Mouse (Mus musculus): Measurements from ENCODE around the gene H2afy2. TPM values are rescaled to one million over a fixed set of nuclear protein-coding genes. Genes with fewer than 3 reads are reported as not detected.

The H2afy2 gene
- polyA plus RNA-seq, 1 experiment from 2014 or later: 62.0 TPM

- no peaks in the 10 kb centered on the region for H3K27me3 ChIP-seq (ENCODE audit: control insufficient read depth, insufficient read depth, low read length)
- WGBS (ENCODE audit: insufficient replicate concordance): 69% methylated on average over 4 of the region's 4 CpGs
- H3K9me3 ChIP-seq (replicated peaks; ENCODE audit: control insufficient read depth, low read length): no peaks in the 10 kb centered on the region
- H3K4me1 ChIP-seq (ENCODE audit: control insufficient read depth, insufficient read depth, low read length): peaks cover 10% of the 10 kb centered on the region
- ATAC-seq (replicated peaks; ENCODE audit: insufficient number of reproducible peaks, low FRiP score, low TSS enrichment): no peak
- H3K36me3 ChIP-seq (ENCODE audit: control insufficient read depth, insufficient read depth, low read length): peaks cover 19% of the 10 kb centered on the region
- H3K27ac ChIP-seq (ENCODE audit: low read depth, low read length): no peak overlapping the region
- no peak overlapping the region for H3K4me2 ChIP-seq
- no peak overlapping the region for H3K9ac ChIP-seq (ENCODE audit: low read depth, low read length)
- H3K4me3 ChIP-seq (ENCODE audit: low read depth, low read length): no peak overlapping the region
Observed at GRCm38 (mm10) chr10:61693563-61693962, 90.4 kb downstream of the H2afy2 start.

- Histone ChIP-seq H3K4me3 (ENCODE audit: low read depth, low read length) (no peak overlapping the region), H3K27ac (ENCODE audit: low read depth, low read length) (no peak overlapping the region), H3K9ac (ENCODE audit: low read depth, low read length) (no peak overlapping the region), H3K9me3 (replicated peaks; ENCODE audit: control insufficient read depth, low read length) (no peaks in the 10 kb centered on the region), H3K27me3 (ENCODE audit: control insufficient read depth, insufficient read depth, low read length) (no peaks in the 10 kb centered on the region), H3K4me2 (no peak overlapping the region), H3K36me3 (ENCODE audit: control insufficient read depth, insufficient read depth, low read length) (peaks cover 33% of the 10 kb centered on the region), H3K4me1 (ENCODE audit: control insufficient read depth, insufficient read depth, low read length) (no peaks in the 10 kb centered on the region)
- ATAC-seq (replicated peaks; ENCODE audit: insufficient number of reproducible peaks, low FRiP score, low TSS enrichment): no peak
- 77% methylated on average over 8 of the region's 8 CpGs for WGBS (ENCODE audit: insufficient replicate concordance)
Observed at GRCm38 (mm10) chr10:61689405-61689804, 94.5 kb downstream of the H2afy2 start.

Small RNAs within 50 kb of the gene (microRNA-seq; reads per million reads assigned to microRNA genes)
- gene Mir5108 (ENCODE audit: borderline number of aligned reads): not detected

Other genes starting within 250 kb of the H2afy2 start
- 0.13 and 0.15 TPM in 2 replicates for gene Npffr1, start 188.7 kb downstream of the H2afy2 start, polyA plus RNA-seq (2014; fragmentation: Nextera tagmentation; extraction: Ambion mirVana)
- 158 and 160 TPM in 2 replicates for gene Ppa1, start 135.6 kb downstream of the H2afy2 start, polyA plus RNA-seq (2014; fragmentation: Nextera tagmentation; extraction: Ambion mirVana)
- gene Sar1a, start 103.8 kb downstream of the H2afy2 start, polyA plus RNA-seq (2014; fragmentation: Nextera tagmentation; extraction: Ambion mirVana): 182 and 200 TPM in 2 replicates
- 24.5 and 25.1 TPM in 2 replicates for gene Tysnd1, start 88.6 kb downstream of the H2afy2 start, polyA plus RNA-seq (2014; fragmentation: Nextera tagmentation; extraction: Ambion mirVana)
- 15.6 and 18.9 TPM in 2 replicates for gene Aifm2, start 68.9 kb downstream of the H2afy2 start, polyA plus RNA-seq (2014; fragmentation: Nextera tagmentation; extraction: Ambion mirVana)
- gene Col13a1, start 195.0 kb upstream of the H2afy2 start, polyA plus RNA-seq (2014; fragmentation: Nextera tagmentation; extraction: Ambion mirVana): 9.4 and 12.9 TPM in 2 replicates